Mouse (Mus musculus): ENCODE data around the gene Rasa2. TPM values are rescaled to one million over a fixed set of nuclear protein-coding genes. Genes with fewer than 3 reads are reported as not detected.

Gene Rasa2
- polyA plus RNA-seq, 1 experiment from 2014 or later: 20.2 TPM

- Histone ChIP-seq H3K4me1 (no peaks in the 10 kb centered on the region), H3K27me3 (no peaks in the 10 kb centered on the region), H3K4me3 (no peak overlapping the region), H3K4me2 (replicated peaks) (no peak overlapping the region), H3K9me3 (replicated peaks) (no peaks in the 10 kb centered on the region; the same call in 1 of the 2 replicates), H3K27ac (no peak overlapping the region), H3K9ac (no peak overlapping the region), H3K36me3 (peaks cover 13% of the 10 kb centered on the region)
- 91% methylated on average over 3 of the region's 3 CpGs for WGBS
- no peak for ATAC-seq (ENCODE audit: low FRiP score)
These were observed 19.1 kb downstream of the Rasa2 start for GRCm38 (mm10) chr9:96612297-96612696.

GRCm38 (mm10) chr9:96611693-96612293, 19.6 kb downstream of the Rasa2 start:
- no peak overlapping the region for H3K4me3 ChIP-seq
- H3K27me3 ChIP-seq: no peaks in the 10 kb centered on the region
- H3K9me3 ChIP-seq (replicated peaks): no peaks in the 10 kb centered on the region; the same call in 1 of the 2 replicates
- peaks cover 18% of the 10 kb centered on the region for H3K36me3 ChIP-seq
- no peaks in the 10 kb centered on the region for H3K4me1 ChIP-seq
- H3K4me2 ChIP-seq (replicated peaks): no peak overlapping the region
- 71% methylated on average over 8 of the region's 8 CpGs for WGBS
- no peak overlapping the region for H3K9ac ChIP-seq
- no peak overlapping the region for H3K27ac ChIP-seq
- ATAC-seq (ENCODE audit: low FRiP score): no peak

- ATAC-seq (ENCODE audit: low FRiP score): no peak
- Histone ChIP-seq H3K36me3 (peaks cover 21% of the 10 kb centered on the region), H3K9me3 (replicated peaks) (no peaks in the 10 kb centered on the region; the same call in 1 of the 2 replicates), H3K27me3 (no peaks in the 10 kb centered on the region), H3K4me2 (replicated peaks) (no peak overlapping the region), H3K4me3 (no peak overlapping the region), H3K9ac (no peak overlapping the region), H3K4me1 (no peaks in the 10 kb centered on the region), H3K27ac (no peak overlapping the region)
- WGBS: 89% methylated on average over 2 of the region's 2 CpGs
These were observed 20.6 kb downstream of the Rasa2 start for GRCm38 (mm10) chr9:96610813-96611212.

- no peak overlapping the region for H3K27ac ChIP-seq
- H3K4me2 ChIP-seq (replicated peaks): no peak overlapping the region
- no peak overlapping the region for H3K9ac ChIP-seq
- no peaks in the 10 kb centered on the region for H3K4me1 ChIP-seq
- no peaks in the 10 kb centered on the region; the same call in 1 of the 2 replicates for H3K9me3 ChIP-seq (replicated peaks)
- H3K4me3 ChIP-seq: no peak overlapping the region
- no peak for ATAC-seq (ENCODE audit: low FRiP score)
- H3K27me3 ChIP-seq: no peaks in the 10 kb centered on the region
- WGBS: 24% methylated on average over 6 of the region's 6 CpGs
- peaks cover 32% of the 10 kb centered on the region for H3K36me3 ChIP-seq
These were observed 28.0 kb downstream of the Rasa2 start for GRCm38 (mm10) chr9:96603416-96603815.

- Histone ChIP-seq H3K27ac (no peak overlapping the region), H3K9ac (no peak overlapping the region), H3K4me2 (replicated peaks) (no peak overlapping the region), H3K4me3 (no peak overlapping the region), H3K9me3 (replicated peaks) (no peaks in the 10 kb centered on the region), H3K27me3 (no peaks in the 10 kb centered on the region), H3K36me3 (peaks cover 12% of the 10 kb centered on the region; the same call in 1 of the 2 replicates), H3K4me1 (no peaks in the 10 kb centered on the region)
- no peak for ATAC-seq (ENCODE audit: low FRiP score)
- WGBS: 97% methylated on average over 1 of the region's 1 CpGs
These were observed 33.5 kb downstream of the Rasa2 start for GRCm38 (mm10) chr9:96597899-96598298.

- Histone ChIP-seq H3K27me3 (no peaks in the 10 kb centered on the region), H3K9ac (no peak overlapping the region)
- WGBS: 95% methylated on average over 11 of the region's 11 CpGs
These were observed 38.5 kb downstream of the Rasa2 start for GRCm38 (mm10) chr9:96592670-96593600.

GRCm38 (mm10) chr9:96589346-96589745, 42.1 kb downstream of the Rasa2 start:
- Histone ChIP-seq H3K9ac (no peak overlapping the region), H3K4me2 (replicated peaks) (no peak overlapping the region), H3K4me1 (no peaks in the 10 kb centered on the region), H3K9me3 (replicated peaks) (no peaks in the 10 kb centered on the region), H3K36me3 (peaks cover 17% of the 10 kb centered on the region), H3K4me3 (no peak overlapping the region), H3K27me3 (no peaks in the 10 kb centered on the region), H3K27ac (no peak overlapping the region)
- WGBS: 94% methylated on average over 5 of the region's 5 CpGs
- ATAC-seq (ENCODE audit: low FRiP score): no peak

More at GRCm38 (mm10) chr9:96592670-96593600, 38.5 kb downstream of the Rasa2 start:
- no peak overlapping the region for H3K4me2 ChIP-seq (replicated peaks)
- no peak for ATAC-seq (ENCODE audit: low FRiP score)
- H3K4me1 ChIP-seq: no peaks in the 10 kb centered on the region
- no peak overlapping the region for H3K27ac ChIP-seq
- H3K4me3 ChIP-seq: no peak overlapping the region
- no peaks in the 10 kb centered on the region for H3K9me3 ChIP-seq (replicated peaks)
- peaks cover 17% of the 10 kb centered on the region for H3K36me3 ChIP-seq

- no peak overlapping the region for H3K4me3 ChIP-seq
- ATAC-seq (ENCODE audit: low FRiP score): no peak
- H3K27me3 ChIP-seq: no peaks in the 10 kb centered on the region
- H3K36me3 ChIP-seq: 0 out of 2 replicates have a peak, but pooled peaks cover 2% of the 10 kb centered on the region
- H3K4me2 ChIP-seq (replicated peaks): no peak overlapping the region
- no peaks in the 10 kb centered on the region for H3K4me1 ChIP-seq
- 95% methylated on average over 2 of the region's 2 CpGs for WGBS
- H3K9me3 ChIP-seq (replicated peaks): no peaks in the 10 kb centered on the region
- H3K9ac ChIP-seq: no peak overlapping the region
- H3K27ac ChIP-seq: no peak overlapping the region
These were observed 47.9 kb downstream of the Rasa2 start for GRCm38 (mm10) chr9:96583496-96583895.

GRCm38 (mm10) chr9:96583076-96583475, 48.3 kb downstream of the Rasa2 start:
- Histone ChIP-seq H3K4me3 (no peak overlapping the region), H3K27ac (no peak overlapping the region), H3K9me3 (replicated peaks) (no peaks in the 10 kb centered on the region), H3K4me2 (replicated peaks) (no peak overlapping the region), H3K9ac (no peak overlapping the region), H3K36me3 (0 out of 2 replicates have a peak, but pooled peaks cover 2% of the 10 kb centered on the region), H3K4me1 (no peaks in the 10 kb centered on the region), H3K27me3 (no peaks in the 10 kb centered on the region)
- ATAC-seq (ENCODE audit: low FRiP score): no peak
- 86% methylated on average over 2 of the region's 2 CpGs for WGBS

GRCm38 (mm10) chr9:96578190-96578589, 53.2 kb downstream of the Rasa2 start:
- Histone ChIP-seq H3K9me3 (replicated peaks) (no peaks in the 10 kb centered on the region), H3K4me2 (replicated peaks) (no peak overlapping the region), H3K4me3 (no peak overlapping the region), H3K36me3 (0 out of 2 replicates have a peak, but pooled peaks cover 5% of the 10 kb centered on the region), H3K27ac (no peak overlapping the region), H3K27me3 (no peaks in the 10 kb centered on the region), H3K9ac (no peak overlapping the region), H3K4me1 (no peaks in the 10 kb centered on the region)
- no peak for ATAC-seq (ENCODE audit: low FRiP score)
- 91% methylated on average over 4 of the region's 4 CpGs for WGBS

GRCm38 (mm10) chr9:96577674-96578073, 53.7 kb downstream of the Rasa2 start:
- ATAC-seq (ENCODE audit: low FRiP score): no peak
- Histone ChIP-seq H3K36me3 (0 out of 2 replicates have a peak, but pooled peaks cover 5% of the 10 kb centered on the region), H3K27ac (no peak overlapping the region)

GRCm38 (mm10) chr9:96573252-96573651, 58.2 kb downstream of the Rasa2 start:
- peaks cover 8% of the 10 kb centered on the region for H3K36me3 ChIP-seq
- no peaks in the 10 kb centered on the region for H3K27me3 ChIP-seq
- H3K4me3 ChIP-seq: no peak overlapping the region
- H3K4me1 ChIP-seq: no peaks in the 10 kb centered on the region
- H3K9ac ChIP-seq: no peak overlapping the region
- WGBS: 18% methylated on average over 1 of the region's 1 CpGs
- ATAC-seq (ENCODE audit: low FRiP score): no peak
- no peak overlapping the region for H3K4me2 ChIP-seq (replicated peaks)
- H3K9me3 ChIP-seq (replicated peaks): no peaks in the 10 kb centered on the region
- no peak overlapping the region for H3K27ac ChIP-seq

More at GRCm38 (mm10) chr9:96577674-96578073, 53.7 kb downstream of the Rasa2 start:
- Histone ChIP-seq H3K9ac (no peak overlapping the region), H3K27me3 (no peaks in the 10 kb centered on the region), H3K4me2 (replicated peaks) (no peak overlapping the region), H3K4me3 (no peak overlapping the region), H3K4me1 (no peaks in the 10 kb centered on the region), H3K9me3 (replicated peaks) (no peaks in the 10 kb centered on the region)
- WGBS: 68% methylated on average over 6 of the region's 6 CpGs

All from hindbrain, embryonic 12.5 days (tissue).